Mouse (Mus musculus) liver, embryonic 13.5 days (tissue): ENCODE data around the gene Dhh. TPM values are rescaled to one million over a fixed set of nuclear protein-coding genes. Genes with fewer than 3 reads are reported as not detected.

Experiments used
- ATAC-seq: fragments of 200-750 bp; cut with Nextera tagmentation; 2 replicates; pipeline ENCODE4 v1.8.0; 2017; ENCODE audit warnings: low read depth, mild to moderate bottlenecking, moderate number of reproducible peaks, moderate library complexity
- DNase-seq: peaks from one replicate; pipeline ENCODE4 v3.0.0; 2022
- H3K27ac ChIP-seq: fragments of 300-500 bp; sonication (generic); 2 replicates; pipeline ENCODE4 v1.5.1; 2015; ENCODE audit warnings: moderate library complexity, mild to moderate bottlenecking, inconsistent platforms
- H3K27me3 ChIP-seq: fragments of 300-500 bp; sonication (generic); 2 replicates; pipeline ENCODE4 v1.6.1; 2015; ENCODE audit warnings: mild to moderate bottlenecking, inconsistent platforms
- H3K36me3 ChIP-seq: fragments of 300-500 bp; sonication (generic); 2 replicates; pipeline ENCODE4 v1.6.1; 2015; ENCODE audit warnings: mild to moderate bottlenecking, inconsistent platforms
- H3K4me1 ChIP-seq: fragments of 300-500 bp; sonication (generic); replicated peaks from 2 replicates; pipeline ENCODE4 v1.6.1; 2015; ENCODE audit warnings: inconsistent platforms
- H3K4me2 ChIP-seq: fragments of 300-500 bp; sonication (generic); 2 replicates; pipeline ENCODE4 v1.6.1; 2015; ENCODE audit warnings: inconsistent platforms, mild to moderate bottlenecking, moderate library complexity
- H3K4me3 ChIP-seq: fragments of 300-500 bp; sonication (generic); replicated peaks from 2 replicates; pipeline ENCODE4 v1.5.1; 2015; ENCODE audit warnings: mild to moderate bottlenecking, inconsistent platforms
- H3K9ac ChIP-seq: fragments of 300-500 bp; sonication (generic); 2 replicates; pipeline ENCODE4 v1.6.1; 2015; ENCODE audit warnings: mild to moderate bottlenecking, inconsistent platforms
- H3K9me3 ChIP-seq: fragments of 300-500 bp; sonication (generic); replicated peaks from 2 replicates; pipeline ENCODE4 v1.6.1; 2016; ENCODE audit warnings: inconsistent platforms
- WGBS: fragments of 180-500 bp; shearing (Covaris S2); methylation state at CpG from one replicate; pipeline ENCODE4 v1.1.7; 2015; ENCODE audit not compliant: insufficient replicate concordance; 5-methylcytosine and 5-hydroxymethylcytosine counted together
- polyA plus RNA-seq: library from polyadenylated mRNA; unstranded; fragments of >200 nt; fragmentation: Nextera tagmentation; extraction: Ambion mirVana; gene quantifications from 2 replicates; pipeline ENCODE4 v1.2.1, GENCODE M21; 2015

Gene Dhh
- polyA plus RNA-seq, 1 experiment from 2014 or later: 0.12 TPM

DNA sequence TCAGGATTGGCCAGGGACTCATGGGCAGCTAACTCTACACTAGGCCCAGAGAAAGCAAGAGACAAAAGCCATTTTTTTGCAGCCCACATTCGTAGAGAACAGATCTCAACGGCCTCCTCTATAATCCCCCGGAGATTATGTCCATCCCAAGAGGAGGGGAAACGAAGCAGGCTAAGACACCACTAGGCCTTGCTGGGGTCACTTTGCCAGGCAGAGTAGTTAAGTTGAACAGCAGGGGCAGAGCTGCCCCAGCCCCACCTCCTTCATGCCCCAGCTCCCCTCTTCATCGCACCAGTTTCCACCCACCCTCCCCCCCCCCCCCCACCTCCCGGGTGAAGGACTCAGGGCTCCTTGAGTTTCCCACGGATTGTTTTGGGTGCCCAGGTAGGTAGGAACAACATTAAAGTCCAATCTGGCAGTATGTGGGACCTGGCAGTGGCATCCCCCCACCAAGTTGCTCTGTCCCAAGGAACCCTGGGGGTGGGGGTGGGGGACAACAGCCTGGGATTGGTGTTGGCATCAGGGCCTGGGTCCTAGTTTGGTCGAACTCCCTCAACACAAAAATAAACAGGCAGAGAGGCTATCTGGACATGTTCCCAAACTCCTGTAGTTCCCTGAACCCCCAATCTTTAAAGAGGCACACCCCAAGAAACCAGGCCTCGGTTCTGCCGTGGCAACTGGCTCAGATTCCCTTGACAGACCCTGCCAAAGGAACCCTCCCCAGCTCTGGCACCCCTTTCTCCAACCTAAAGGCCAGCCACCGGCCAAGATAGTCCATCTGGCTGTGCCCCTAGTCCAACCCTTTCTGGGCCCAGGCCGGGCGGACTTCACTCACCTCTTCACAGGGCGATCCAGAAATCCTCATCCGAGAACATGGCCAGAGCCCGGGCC is 27.9 kb downstream of the Dhh start:
- ATAC-seq (no peak), DNase-seq (no peak)
- peak overlapping the region; percentile 99 for H3K9ac ChIP-seq
- peaks cover 18% of the 10 kb centered on the region for H3K36me3 ChIP-seq
- no peaks in the 10 kb centered on the region for H3K9me3 ChIP-seq
- H3K4me3 ChIP-seq: peak overlapping the region; percentile 99
- peak overlapping the region; percentile 86 for H3K4me2 ChIP-seq
- peak overlapping the region; percentile 95 for H3K27ac ChIP-seq
- no peaks in the 10 kb centered on the region for H3K27me3 ChIP-seq
- peaks cover 59% of the 10 kb centered on the region for H3K4me1 ChIP-seq
- under 1% methylated on average over 15 of the region's 16 CpGs for WGBS

DNA sequence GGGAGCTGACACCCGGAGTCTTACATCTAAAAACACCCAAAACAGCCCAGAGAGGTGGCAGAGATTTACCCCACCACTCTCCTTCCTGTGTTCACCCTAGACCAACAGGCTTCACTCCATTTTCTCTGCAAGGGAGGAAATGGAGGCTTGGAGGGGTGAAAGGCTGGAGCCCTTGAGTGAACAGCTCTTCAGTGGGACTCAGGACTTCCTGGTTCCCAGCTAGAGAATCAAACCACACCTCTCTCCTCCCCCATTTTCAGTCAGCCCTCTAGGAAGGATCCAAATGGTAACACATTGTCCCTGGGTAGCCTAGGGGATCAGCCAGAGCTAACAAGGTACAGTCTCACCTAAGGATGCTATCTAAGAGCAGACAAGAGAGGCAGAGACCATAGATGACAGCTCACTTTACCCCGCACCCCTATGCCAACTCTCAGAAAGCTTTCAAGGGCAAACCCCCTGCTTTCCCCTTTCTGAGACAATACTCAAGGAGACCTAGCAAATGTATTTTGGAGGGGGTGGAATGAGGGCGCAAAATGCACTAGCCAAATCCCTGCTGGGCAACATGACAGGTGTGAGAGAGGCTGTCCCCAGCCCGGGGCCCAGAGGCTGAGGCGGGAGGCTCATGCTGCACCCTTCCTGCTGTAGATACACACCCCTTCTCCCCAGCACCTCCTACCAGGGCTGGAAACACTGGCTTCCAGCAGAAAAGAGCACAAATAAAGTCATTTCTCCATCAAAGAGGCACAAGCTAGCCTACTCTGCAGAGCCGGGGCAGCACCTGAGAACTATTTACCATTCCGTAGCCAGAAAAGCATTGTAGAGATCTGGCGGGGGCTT is 28.8 kb downstream of the Dhh start:
- ATAC-seq (peak; percentile 33; the same call in 1 of the 2 replicates), DNase-seq (no peak)
- peaks cover 59% of the 10 kb centered on the region for H3K4me1 ChIP-seq
- peak overlapping the region; percentile 99 for H3K4me3 ChIP-seq
- peak overlapping the region; percentile 99 for H3K9ac ChIP-seq
- no peaks in the 10 kb centered on the region for H3K27me3 ChIP-seq
- H3K27ac ChIP-seq: peak overlapping the region; percentile 95
- 10% methylated on average over 8 of the region's 8 CpGs for WGBS
- H3K4me2 ChIP-seq: peak overlapping the region; percentile 86
- H3K36me3 ChIP-seq: peaks cover 26% of the 10 kb centered on the region
- no peaks in the 10 kb centered on the region for H3K9me3 ChIP-seq

DNA sequence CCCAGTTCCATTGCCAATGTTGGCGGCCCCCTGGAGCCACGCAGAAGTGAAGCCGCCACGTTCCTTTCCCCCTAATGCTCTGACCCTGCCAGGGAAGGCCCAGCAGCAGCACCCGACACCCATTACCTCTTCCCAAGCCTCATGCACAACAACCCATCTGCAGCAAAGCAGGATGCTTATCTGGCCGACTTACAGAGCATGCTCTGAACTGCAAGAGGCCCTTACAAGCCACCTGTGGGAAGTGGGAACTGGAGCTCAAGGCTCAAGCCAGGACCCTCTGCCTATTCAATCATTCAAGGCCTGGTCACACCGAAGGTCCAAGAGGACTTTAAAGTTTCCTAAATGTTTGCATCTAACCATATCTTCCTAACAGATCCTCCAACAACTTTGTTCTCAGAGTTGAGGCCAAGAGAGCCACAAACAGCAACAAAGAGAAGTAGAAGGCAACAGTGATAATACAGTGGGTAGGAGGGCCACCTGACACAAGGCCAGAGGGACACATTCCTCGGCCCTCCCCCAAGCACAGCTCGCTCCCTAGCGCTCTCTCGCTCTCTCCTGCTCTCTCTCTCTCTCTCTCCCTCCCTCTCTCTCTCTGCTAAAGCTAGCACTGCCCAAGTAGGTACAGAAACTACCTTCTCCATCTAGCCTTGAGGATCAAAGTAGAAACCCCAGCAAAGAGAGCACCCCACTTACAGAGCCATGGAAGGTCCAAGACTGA is 29.8 kb downstream of the Dhh start:
- H3K27me3 ChIP-seq: no peaks in the 10 kb centered on the region
- peaks cover 59% of the 10 kb centered on the region for H3K4me1 ChIP-seq
- H3K4me3 ChIP-seq: peak overlapping the region; percentile 99
- DNase-seq (no peak), ATAC-seq (no peak)
- H3K27ac ChIP-seq: peak overlapping the region; percentile 95
- peak overlapping the region; percentile 86 for H3K4me2 ChIP-seq
- H3K36me3 ChIP-seq: peaks cover 37% of the 10 kb centered on the region
- 32% methylated on average over 11 of the region's 11 CpGs for WGBS
- no peaks in the 10 kb centered on the region for H3K9me3 ChIP-seq
- peak overlapping the region; percentile 99 for H3K9ac ChIP-seq

DNA sequence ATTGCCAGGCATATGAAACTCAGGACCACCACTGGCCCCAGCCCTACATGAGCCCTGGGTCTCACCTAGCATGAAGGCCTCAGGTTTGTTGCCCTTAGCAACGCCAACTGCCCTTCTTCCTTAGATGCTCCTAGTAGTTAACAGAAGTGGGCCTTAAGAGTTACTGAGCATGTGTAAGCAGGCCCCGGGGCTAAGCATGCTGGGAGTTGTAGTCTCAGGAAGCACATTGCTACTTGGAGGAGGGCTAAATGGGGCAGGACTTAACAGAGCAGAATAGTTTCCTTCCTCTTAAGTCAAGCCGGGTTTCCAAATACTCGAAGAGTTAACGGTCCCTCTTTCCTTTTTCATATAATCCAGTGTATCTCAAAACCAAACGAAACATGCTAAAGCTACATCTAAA is 31.0 kb downstream of the Dhh start:
- Histone ChIP-seq H3K27ac (peak overlapping the region; percentile 95), H3K27me3 (no peaks in the 10 kb centered on the region), H3K9me3 (no peaks in the 10 kb centered on the region), H3K9ac (peak overlapping the region; percentile 99; the same call in 1 of the 2 replicates), H3K36me3 (peaks cover 49% of the 10 kb centered on the region), H3K4me2 (peak overlapping the region; percentile 86), H3K4me3 (peak overlapping the region; percentile 99), H3K4me1 (peaks cover 47% of the 10 kb centered on the region)
- no peak for DNase-seq
- 28% methylated on average over 6 of the region's 6 CpGs for WGBS
- ATAC-seq: no peak

DNA sequence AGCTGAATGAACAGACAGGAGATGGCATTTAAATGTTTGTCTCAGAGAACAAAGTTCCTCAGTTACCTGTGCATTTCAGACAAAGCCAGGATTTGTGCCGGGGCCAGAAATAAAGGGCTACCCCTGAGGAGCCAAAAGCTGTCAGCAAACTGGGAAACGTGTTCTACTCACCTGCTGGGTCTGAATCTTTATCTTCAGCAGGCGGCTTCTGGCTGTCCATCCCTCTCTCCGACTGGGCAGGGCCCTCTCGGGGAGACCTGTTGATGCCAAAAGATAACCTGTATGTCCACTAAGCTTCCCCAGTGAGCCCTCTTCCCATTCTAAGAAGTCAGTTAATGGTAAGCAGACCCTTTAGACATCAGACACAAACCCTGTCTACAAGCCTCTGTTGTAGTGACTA is 31.8 kb downstream of the Dhh start:
- WGBS: 68% methylated on average over 5 of the region's 5 CpGs
- Histone ChIP-seq H3K27ac (no peak overlapping the region), H3K36me3 (peaks cover 57% of the 10 kb centered on the region)

DNA sequence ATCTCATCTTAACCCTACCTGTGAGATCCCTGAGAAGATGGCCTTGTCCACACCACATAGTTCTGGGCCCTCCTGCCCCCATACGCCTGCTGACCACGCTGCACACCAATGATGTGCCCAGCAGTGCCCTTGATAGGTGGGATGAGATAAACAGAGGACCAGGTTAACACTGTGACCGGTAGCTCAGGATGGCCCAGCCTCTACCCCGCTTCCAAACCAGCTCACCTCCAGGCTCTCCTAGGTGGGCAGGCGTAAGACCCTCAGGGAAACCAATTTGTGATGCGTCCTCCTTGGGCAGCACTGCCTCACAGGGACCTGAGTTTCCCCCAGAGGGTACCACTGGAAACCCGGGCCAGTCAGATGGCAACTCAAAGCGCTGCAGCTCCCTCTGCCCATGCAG is 32.6 kb downstream of the Dhh start:
- Histone ChIP-seq H3K4me1 (peaks cover 46% of the 10 kb centered on the region), H3K4me2 (no peak overlapping the region), H3K36me3 (peaks cover 64% of the 10 kb centered on the region), H3K27ac (no peak overlapping the region), H3K4me3 (no peak overlapping the region), H3K27me3 (no peaks in the 10 kb centered on the region), H3K9ac (no peak overlapping the region), H3K9me3 (no peaks in the 10 kb centered on the region)
- ATAC-seq: no peak
- no peak for DNase-seq
- 93% methylated on average over 8 of the region's 8 CpGs for WGBS

More for the DNA sequence above, 31.8 kb downstream of the Dhh start:
- Histone ChIP-seq H3K4me3 (no peak overlapping the region), H3K9ac (no peak overlapping the region), H3K27me3 (no peaks in the 10 kb centered on the region), H3K4me1 (peaks cover 47% of the 10 kb centered on the region), H3K9me3 (no peaks in the 10 kb centered on the region), H3K4me2 (no peak overlapping the region)
- no peak for ATAC-seq
- DNase-seq: no peak

DNA sequence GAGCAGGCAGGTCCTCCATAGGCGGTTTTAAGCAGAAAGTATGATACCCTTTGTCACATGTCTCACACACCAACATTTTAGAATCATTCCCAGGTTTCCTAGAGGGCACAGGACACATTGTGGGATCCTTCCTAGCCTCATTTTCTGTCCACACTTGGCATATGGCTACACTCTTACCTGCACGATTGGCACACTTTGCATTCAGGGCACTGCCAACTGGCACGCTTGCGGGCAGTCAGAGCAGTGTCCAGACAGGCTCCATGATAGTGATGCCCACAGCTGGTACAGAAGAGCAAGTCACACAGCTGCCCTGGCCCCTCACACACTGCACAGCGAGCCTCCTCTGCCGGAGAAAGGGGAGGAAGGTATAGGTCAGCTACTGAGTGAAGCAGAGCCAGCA is 33.4 kb downstream of the Dhh start:
- 89% methylated on average over 6 of the region's 6 CpGs for WGBS
- Histone ChIP-seq H3K9ac (no peak overlapping the region), H3K4me2 (no peak overlapping the region), H3K4me1 (peaks cover 42% of the 10 kb centered on the region), H3K4me3 (no peak overlapping the region), H3K36me3 (peaks cover 72% of the 10 kb centered on the region), H3K9me3 (no peaks in the 10 kb centered on the region), H3K27me3 (no peaks in the 10 kb centered on the region), H3K27ac (no peak overlapping the region)
- DNase-seq (no peak), ATAC-seq (no peak)

DNA sequence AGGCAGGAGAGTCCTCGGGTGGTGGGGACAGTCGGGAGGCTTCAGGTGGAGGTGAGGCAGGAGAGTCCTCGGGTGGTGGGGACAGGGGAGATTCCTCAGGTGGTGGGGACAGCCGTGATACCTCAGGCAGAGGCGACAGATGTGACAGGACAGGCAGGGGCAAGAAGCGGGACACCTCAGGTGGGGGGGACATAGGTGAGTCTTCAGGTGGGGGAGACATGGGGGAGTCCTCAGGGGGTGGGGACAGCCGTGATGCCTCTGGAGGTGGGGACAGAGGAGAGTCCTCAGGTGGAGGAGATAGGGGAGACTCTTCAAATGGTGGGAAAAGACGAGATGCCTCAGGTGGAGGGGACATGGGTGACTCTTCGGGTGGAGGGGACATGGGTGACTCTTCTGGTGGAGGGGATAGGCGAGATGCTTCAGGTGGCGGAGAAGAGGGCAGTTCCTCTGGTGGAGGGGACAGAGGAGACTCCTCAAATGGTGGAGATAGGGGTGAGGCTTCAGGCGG is 34.8 kb downstream of the Dhh start:
- Histone ChIP-seq H3K27ac (no peak overlapping the region), H3K9ac (no peak overlapping the region), H3K27me3 (no peaks in the 10 kb centered on the region), H3K4me1 (peaks cover 30% of the 10 kb centered on the region), H3K4me2 (no peak overlapping the region), H3K4me3 (no peak overlapping the region), H3K9me3 (no peaks in the 10 kb centered on the region), H3K36me3 (peaks cover 87% of the 10 kb centered on the region)
- ATAC-seq (no peak), DNase-seq (no peak)
- 85% methylated on average over 12 of the region's 12 CpGs for WGBS

DNA sequence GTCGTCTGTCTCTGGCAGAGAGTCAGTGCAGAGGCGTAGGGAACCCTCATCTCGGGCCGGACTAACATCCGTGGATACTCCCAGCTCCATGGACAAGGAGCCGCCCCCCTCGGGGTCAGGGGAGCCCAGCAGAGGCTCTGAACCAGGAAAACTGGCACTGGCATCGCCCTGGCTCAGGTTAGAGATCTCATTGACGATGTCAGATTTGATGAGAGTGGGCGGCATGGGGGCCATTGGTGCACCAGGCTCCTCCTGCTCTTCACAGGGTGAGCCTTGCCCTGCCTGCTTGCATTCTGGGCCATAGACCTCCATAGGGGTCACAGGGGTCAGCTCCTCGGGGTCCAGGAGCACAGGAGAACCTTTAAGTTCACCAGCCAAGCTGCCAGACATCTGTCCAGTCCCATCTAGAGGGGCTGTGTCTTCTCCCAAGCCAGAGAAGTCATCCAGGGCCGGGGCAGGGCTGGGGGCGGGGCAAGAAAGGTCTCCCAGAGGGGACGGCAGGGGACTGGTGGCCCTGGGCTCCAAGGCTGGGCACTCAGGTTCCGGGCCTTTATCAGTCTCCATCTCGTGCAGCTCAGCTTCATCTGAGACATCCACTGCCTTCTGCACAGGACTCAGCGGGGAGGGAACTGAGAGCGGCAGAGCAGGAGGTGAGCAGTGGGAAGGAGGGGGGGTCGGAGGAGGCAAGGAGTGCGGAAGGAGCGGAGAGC is 36.5 kb downstream of the Dhh start:
- no peak for DNase-seq
- WGBS: 87% methylated on average over 21 of the region's 21 CpGs

DNA sequence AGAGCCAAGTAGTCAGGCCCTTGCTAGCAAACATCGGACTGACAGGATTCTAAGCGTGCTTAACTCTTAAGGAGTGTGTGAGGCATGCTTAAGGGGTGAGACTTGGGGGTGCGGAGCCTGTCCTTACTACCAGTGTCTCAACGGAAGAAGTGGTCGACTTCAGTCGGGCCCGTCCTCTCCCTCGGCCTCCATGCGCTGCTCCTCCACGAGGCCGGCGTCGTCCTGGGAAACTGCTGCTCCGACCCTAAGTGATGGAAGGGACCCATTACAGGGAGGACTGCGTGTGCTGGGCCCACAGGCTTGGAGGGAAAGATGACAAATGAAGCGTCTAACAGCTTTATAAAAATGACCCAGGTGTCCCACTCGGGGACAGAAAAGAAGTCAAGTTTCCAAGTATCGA is 37.4 kb downstream of the Dhh start:
- H3K27me3 ChIP-seq: no peaks in the 10 kb centered on the region
- no peak overlapping the region for H3K4me3 ChIP-seq
- H3K9me3 ChIP-seq: no peaks in the 10 kb centered on the region
- ATAC-seq (no peak), DNase-seq (no peak)
- 93% methylated on average over 18 of the region's 18 CpGs for whole genome bisulfite sequencing
- H3K36me3 ChIP-seq: peaks cover 100% of the 10 kb centered on the region
- H3K4me1 ChIP-seq: peaks cover 8% of the 10 kb centered on the region; the same call in 1 of the 2 replicates
- no peak overlapping the region for H3K4me2 ChIP-seq
- H3K9ac ChIP-seq: no peak overlapping the region
- H3K27ac ChIP-seq: no peak overlapping the region; the same call in 1 of the 2 replicates

More for the DNA sequence above, 36.5 kb downstream of the Dhh start:
- Histone ChIP-seq H3K36me3 (peaks cover 100% of the 10 kb centered on the region), H3K4me1 (peaks cover 14% of the 10 kb centered on the region), H3K27ac (no peak overlapping the region), H3K27me3 (no peaks in the 10 kb centered on the region), H3K9me3 (no peaks in the 10 kb centered on the region), H3K9ac (no peak overlapping the region), H3K4me3 (no peak overlapping the region), H3K4me2 (no peak overlapping the region)
- no peak for ATAC-seq
